Mouse (Mus musculus) liver, embryonic 14.5 days (tissue): Measurements from ENCODE around the gene Grin2c. TPM values are rescaled to one million over a fixed set of nuclear protein-coding genes. Genes with fewer than 3 reads are reported as not detected.

Experiments used
- ATAC-seq: fragments of 200-750 bp; cut with Nextera tagmentation; 2 replicates; pipeline ENCODE4 v1.8.0; 2017; ENCODE audit warnings: moderate number of reproducible peaks, mild to moderate bottlenecking, moderate library complexity; ENCODE audit not compliant: insufficient read depth
- DNase-seq, 3 experiments: peaks; one replicate each; pipeline ENCODE4 v3.0.0-alpha.2; 2012 to 2013; ENCODE audit warnings: low read depth in 3 of 3, low spot score in 3 of 3
- H3K27ac ChIP-seq: fragments of 300-500 bp; sonication (generic); 2 replicates; pipeline ENCODE4 v1.5.1; 2014; ENCODE audit warnings: moderate library complexity, mild to moderate bottlenecking, control low read depth, inconsistent platforms
- H3K27me3 ChIP-seq: fragments of 300-500 bp; sonication (generic); 2 replicates; pipeline ENCODE4 v1.6.1; 2014; ENCODE audit warnings: mild to moderate bottlenecking, low read length, moderate library complexity; ENCODE audit not compliant: control insufficient read depth, insufficient read depth
- H3K36me3 ChIP-seq: fragments of 300-500 bp; sonication (generic); replicated peaks from 2 replicates; pipeline ENCODE4 v1.6.1; 2014; ENCODE audit warnings: low read depth; ENCODE audit not compliant: control insufficient read depth, insufficient read depth
- H3K4me1 ChIP-seq, 2 experiments: fragments of 200-500 bp in 1 of 2; fragments of 300-500 bp in 1 of 2; sonication (generic) in 1 of 2; replicated peaks; 2 replicates each; pipeline ENCODE4 v1.6.1; 2012 to 2014; ENCODE audit warnings: antibody characterized with exemption in 1 of 2, inconsistent platforms in 1 of 2, low read length in 1 of 2; ENCODE audit not compliant: control insufficient read depth in 2 of 2, insufficient read depth in 2 of 2
- H3K4me2 ChIP-seq: fragments of 300-500 bp; sonication (generic); 2 replicates; pipeline ENCODE4 v1.6.1; 2014; ENCODE audit warnings: low read depth, mild to moderate bottlenecking, control low read depth, moderate library complexity
- H3K4me3 ChIP-seq, 2 experiments: fragments of 200-500 bp in 1 of 2; fragments of 300-500 bp in 1 of 2; sonication (generic) in 1 of 2; 2 replicates each; pipeline ENCODE4 v1.5.1; 2012 to 2014; ENCODE audit warnings: low read depth in 2 of 2, low read length in 2 of 2, mild to moderate bottlenecking in 2 of 2, control low read depth in 1 of 2, inconsistent platforms in 1 of 2, moderate library complexity in 1 of 2; ENCODE audit not compliant: insufficient read depth in 1 of 2
- H3K9ac ChIP-seq: fragments of 300-500 bp; sonication (generic); replicated peaks from 2 replicates; pipeline ENCODE4 v1.6.1; 2014; ENCODE audit warnings: mild to moderate bottlenecking, control low read depth, moderate library complexity
- H3K9me3 ChIP-seq: fragments of 300-500 bp; sonication (generic); 2 replicates; pipeline ENCODE4 v1.6.1; 2016; ENCODE audit warnings: low read length, mixed read lengths; ENCODE audit not compliant: control insufficient read depth
- CTCF ChIP-seq: IDR thresholded peaks from 2 replicates; pipeline ENCODE4 v1.5.1; 2016; ENCODE audit warnings: antibody characterized with exemption, low read depth, control low read depth
- EP300 ChIP-seq: IDR thresholded peaks from 2 replicates; pipeline ENCODE4 v1.6.1; 2016; ENCODE audit warnings: antibody characterized with exemption, low read depth
- WGBS: fragments of 180-500 bp; shearing (Covaris S2); extraction: QIAGEN DNeasy Blood & Tissue Kit; methylation state at CpG from one replicate; pipeline ENCODE4 v1.1.7; 2014; ENCODE audit not compliant: insufficient replicate concordance; 5-methylcytosine and 5-hydroxymethylcytosine counted together
- polyA plus RNA-seq, 2 experiments: library from polyadenylated mRNA; depleted of rRNA in 1 of 2; stranded (reverse) in 1 of 2; unstranded in 1 of 2; fragments of >200 nt; fragmentation: Nextera tagmentation in 1 of 2; extraction: Ambion mirVana in 1 of 2; gene quantifications; 2 replicates each; pipeline versions ENCODE4 v1.2.1 to v1.2.3; 2012 to 2014

Grin2c gene
- polyA plus RNA-seq, 2 experiments, result 0.05 to 0.17 TPM

DNA sequence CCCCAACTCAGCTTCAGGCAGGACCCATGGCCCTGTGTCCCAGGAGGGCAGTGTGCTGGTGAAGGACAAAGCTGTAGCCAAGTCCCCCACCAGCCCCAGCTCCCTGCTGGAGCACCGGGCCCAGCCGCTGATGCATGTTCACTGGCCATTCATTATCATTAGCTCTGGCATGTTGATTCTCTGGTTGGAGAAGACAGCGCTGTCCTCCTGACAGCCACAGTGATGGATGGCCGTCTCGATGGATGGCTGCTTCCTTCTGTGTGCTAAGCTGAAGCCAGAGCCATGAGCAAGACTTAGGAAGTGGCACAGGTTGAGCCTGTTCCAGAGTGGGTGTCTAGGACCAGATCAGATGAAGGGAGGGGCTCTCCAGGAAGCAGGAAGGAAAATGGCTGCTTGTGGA lies 30.5 kb downstream of the Grin2c start:
- Histone ChIP-seq H3K9me3 (no peaks in the 10 kb centered on the region), H3K4me2 (no peak overlapping the region), H3K27ac (no peak overlapping the region), H3K9ac (no peak overlapping the region), H3K36me3 (no peaks in the 10 kb centered on the region), H3K4me3 (no peak overlapping the region), H3K4me1 (no peaks in the 10 kb centered on the region), H3K27me3 (no peaks in the 10 kb centered on the region)
- WGBS, result 48% methylated on average over 5 of the region's 5 CpGs
- ATAC-seq (no peak), DNase-seq (no peak)
- TF ChIP-seq CTCF (no peak), EP300 (no peak)

DNA sequence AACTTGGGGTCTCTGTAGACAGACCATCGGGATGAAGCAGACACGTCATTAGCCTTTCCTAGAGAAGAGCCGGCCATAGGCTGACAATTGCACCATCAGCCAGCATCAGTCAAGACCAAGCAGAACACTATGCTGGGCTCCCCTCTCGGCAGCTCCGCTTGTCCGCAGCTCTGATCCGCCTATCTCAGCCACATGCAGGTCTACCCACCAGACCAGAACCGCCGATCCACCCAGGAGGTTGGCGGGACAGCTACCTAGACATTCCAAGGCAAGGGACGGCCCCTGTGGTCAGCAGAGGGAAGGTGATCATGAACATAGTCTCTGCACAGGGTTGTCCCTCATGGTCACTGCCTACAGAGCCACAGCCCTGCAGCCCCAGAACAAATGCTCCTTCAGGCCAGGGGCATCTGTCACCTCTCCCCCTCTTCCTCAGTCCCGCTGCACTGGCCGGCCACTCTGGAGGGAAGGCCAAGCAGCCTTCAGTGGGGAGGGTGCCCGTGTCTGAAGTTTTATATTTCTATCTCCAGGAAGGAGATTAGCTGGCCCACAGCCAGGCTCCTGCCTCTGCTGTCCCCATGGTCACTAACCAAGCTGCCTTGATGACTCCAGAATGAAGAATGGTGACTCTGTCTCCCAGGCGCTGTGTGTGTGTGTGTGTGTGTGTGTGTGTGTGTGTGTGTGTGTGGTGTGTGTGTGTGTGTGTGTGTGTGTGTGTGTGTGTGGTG lies 32.6 kb downstream of the Grin2c start:
- DNase-seq, result no peak
- H3K4me3 ChIP-seq, result no peak overlapping the region
- H3K27me3 ChIP-seq, result no peaks in the 10 kb centered on the region
- no peak overlapping the region for H3K27ac ChIP-seq
- no peak overlapping the region for H3K9ac ChIP-seq
- no peaks in the 10 kb centered on the region for H3K36me3 ChIP-seq
- H3K4me2 ChIP-seq, result no peak overlapping the region
- no peak for TF ChIP-seq EP300
- TF ChIP-seq CTCF, result no peak
- no peaks in the 10 kb centered on the region for H3K9me3 ChIP-seq
- WGBS, result 76% methylated on average over 15 of the region's 15 CpGs
- ATAC-seq, result no peak
- H3K4me1 ChIP-seq, result no peaks in the 10 kb centered on the region

DNA sequence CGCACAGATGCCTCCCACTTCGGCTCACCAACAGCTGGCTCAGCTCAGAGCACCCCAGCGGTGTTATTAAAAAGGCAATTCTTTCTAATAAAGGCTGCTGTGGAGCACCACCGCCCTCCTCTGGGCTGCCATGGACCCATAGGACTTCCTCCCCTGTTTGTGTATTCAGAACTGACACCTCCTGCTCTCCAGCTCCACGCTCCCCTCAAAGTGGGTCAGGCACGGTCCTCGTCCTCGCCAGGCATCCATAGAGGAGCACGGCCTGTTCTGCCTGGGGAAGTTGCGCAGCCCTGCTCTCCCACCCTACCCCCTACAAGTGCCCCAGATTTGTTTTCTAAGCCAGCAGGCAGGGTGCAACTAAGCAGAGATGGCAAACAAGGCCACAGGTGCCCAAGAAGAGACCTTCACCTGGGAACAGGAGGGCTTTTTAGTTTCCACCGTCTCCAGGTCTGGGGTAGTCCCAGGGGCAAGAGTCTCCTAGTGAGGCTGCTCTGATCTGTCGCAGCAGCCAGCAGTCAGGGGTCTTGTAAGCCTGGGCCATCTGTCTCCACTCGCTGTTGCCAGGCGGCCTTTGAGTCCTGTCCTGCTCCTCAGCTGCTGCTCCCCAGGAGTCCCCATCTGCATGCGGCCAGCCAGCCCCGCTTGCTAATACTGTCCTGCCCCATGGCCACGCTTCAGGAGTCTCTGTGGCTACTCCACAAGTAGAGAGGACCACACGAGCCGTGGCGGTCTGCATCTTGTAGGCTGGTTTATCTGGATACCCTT lies 33.3 kb downstream of the Grin2c start:
- H3K4me3 ChIP-seq, result no peak overlapping the region
- no peak for ATAC-seq
- H3K27ac ChIP-seq, result no peak overlapping the region
- H3K4me2 ChIP-seq, result no peak overlapping the region
- no peaks in the 10 kb centered on the region for H3K9me3 ChIP-seq
- TF ChIP-seq EP300 (no peak), CTCF (peak; percentile 23; the same call in 1 of the 2 replicates)
- WGBS, result 81% methylated on average over 20 of the region's 20 CpGs
- H3K27me3 ChIP-seq, result no peaks in the 10 kb centered on the region
- H3K36me3 ChIP-seq, result no peaks in the 10 kb centered on the region
- no peak for DNase-seq
- no peak overlapping the region for H3K9ac ChIP-seq
- no peaks in the 10 kb centered on the region for H3K4me1 ChIP-seq

DNA sequence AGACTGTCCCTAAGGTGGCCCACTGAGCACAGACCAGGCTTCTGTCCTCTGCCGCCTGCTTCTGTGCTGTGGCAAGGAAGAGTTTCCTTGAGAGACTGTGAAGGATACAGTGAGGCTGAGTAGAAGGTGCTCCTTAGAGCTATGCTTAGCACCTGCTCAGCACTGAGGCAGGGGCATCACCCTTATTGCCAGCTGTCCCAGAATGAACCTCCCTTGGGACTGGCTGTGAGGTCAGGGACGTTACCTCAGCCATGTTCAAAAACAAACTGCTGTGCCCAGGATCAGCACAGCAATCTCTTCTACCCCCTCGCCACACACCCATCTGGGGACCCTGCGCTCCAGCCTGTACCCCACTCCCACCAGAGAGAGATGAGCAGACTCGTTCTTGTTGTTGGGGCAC lies 34.2 kb downstream of the Grin2c start:
- TF ChIP-seq EP300 (no peak), CTCF (no peak)
- Histone ChIP-seq H3K4me1 (no peaks in the 10 kb centered on the region), H3K9ac (no peak overlapping the region), H3K36me3 (no peaks in the 10 kb centered on the region), H3K4me2 (no peak overlapping the region), H3K27me3 (no peaks in the 10 kb centered on the region), H3K4me3 (no peak overlapping the region), H3K27ac (no peak overlapping the region), H3K9me3 (no peaks in the 10 kb centered on the region)
- ATAC-seq (no peak), DNase-seq (no peak)
- WGBS, result 73% methylated on average over 5 of the region's 5 CpGs

DNA sequence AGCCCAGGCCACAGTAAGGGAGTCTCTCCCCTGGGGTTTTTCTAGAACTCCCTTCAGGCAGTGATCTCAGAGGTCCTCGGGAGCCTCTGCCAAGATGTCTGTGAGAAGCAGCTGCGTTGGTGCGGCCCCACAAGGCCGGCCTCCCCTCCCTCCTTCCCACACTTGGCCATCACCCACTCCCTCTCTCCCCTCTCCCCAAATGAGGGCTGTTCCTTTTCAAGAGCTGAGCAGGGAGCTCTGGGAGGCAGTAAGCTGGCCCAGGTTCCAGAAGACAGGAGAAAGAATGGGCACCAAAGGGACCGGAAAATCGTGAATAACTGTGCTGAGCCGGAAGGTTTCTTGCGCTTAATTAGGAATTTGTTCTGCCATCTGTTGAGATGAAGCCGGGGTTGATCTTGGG lies 35.1 kb downstream of the Grin2c start:
- Histone ChIP-seq H3K4me1 (no peaks in the 10 kb centered on the region), H3K4me2 (no peak overlapping the region), H3K9me3 (no peaks in the 10 kb centered on the region), H3K27ac (no peak overlapping the region), H3K27me3 (no peaks in the 10 kb centered on the region), H3K9ac (no peak overlapping the region), H3K4me3 (no peak overlapping the region), H3K36me3 (no peaks in the 10 kb centered on the region)
- 62% methylated on average over 9 of the region's 9 CpGs for WGBS
- TF ChIP-seq CTCF, result no peak
- TF ChIP-seq EP300, result no peak
- no peak for ATAC-seq
- no peak for DNase-seq
